Mouse (Mus musculus) spleen, embryonic (tissue): ENCODE measurements around the gene Ak8.

Experiments
- CTCF ChIA-PET: fragments of 350-600 bp; sonication (Branson Sonifier 250); formaldehyde crosslinking; loops from one replicate; lab custom pipeline; 2022; lab: Charles Lee

Ak8 gene

DNA sequence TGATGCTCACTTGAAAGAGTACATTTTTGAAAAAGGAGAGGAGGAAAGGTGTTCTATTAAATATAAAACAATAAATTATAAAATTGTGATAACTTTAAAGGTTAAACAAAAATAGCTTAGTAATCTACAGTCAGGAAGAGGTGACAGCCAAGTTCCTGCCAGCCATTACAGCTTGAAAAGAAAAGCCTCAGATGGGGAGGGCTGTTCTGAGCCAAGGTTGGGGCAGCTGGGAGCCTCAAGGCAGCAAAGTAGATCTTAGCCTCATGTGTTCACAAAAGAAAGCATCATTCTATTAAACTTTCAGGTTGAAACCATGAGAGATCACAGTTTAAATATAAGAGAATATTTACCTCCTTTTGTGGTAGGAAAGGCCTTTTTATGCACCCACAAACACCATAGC is 30.7 kb downstream of the Ak8 start:
- CTCF ChIA-PET, result interaction anchor here (0.7 kb wide), 1 partner anchor 17 kb away, joined by 10 read pairs; no protein-coding TSS in a partner anchor

DNA sequence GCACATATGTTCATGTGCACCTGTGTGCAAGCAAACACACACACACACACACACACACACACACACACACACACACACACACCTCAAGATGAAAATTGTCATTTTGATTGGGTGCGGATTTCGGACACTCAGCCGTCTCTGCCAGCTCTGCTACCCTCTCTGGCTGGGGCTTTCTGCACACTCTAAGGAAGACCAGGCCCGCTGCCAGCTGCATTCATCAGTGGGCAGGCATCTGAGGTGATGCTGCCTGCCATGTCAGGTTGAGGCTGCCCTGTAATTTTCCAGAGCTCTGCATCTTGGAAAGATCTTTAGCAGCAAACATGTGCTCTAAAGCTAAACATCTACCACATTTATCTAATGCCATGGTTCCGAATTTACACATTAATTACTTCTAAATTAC is 37.1 kb downstream of the Ak8 start:
- CTCF ChIA-PET, result no interaction called here

- CTCF ChIA-PET, result no interaction called here
These were observed 40.2 kb downstream of the Ak8 start for GRCm38 (mm10) chr2:28740159-28740558.

GRCm38 (mm10) chr2:28742701-28743100 is 42.7 kb downstream of the Ak8 start:
- CTCF ChIA-PET, result no interaction called here

- CTCF ChIA-PET, result no interaction called here
These were observed 46.8 kb downstream of the Ak8 start for GRCm38 (mm10) chr2:28746682-28747332.

DNA sequence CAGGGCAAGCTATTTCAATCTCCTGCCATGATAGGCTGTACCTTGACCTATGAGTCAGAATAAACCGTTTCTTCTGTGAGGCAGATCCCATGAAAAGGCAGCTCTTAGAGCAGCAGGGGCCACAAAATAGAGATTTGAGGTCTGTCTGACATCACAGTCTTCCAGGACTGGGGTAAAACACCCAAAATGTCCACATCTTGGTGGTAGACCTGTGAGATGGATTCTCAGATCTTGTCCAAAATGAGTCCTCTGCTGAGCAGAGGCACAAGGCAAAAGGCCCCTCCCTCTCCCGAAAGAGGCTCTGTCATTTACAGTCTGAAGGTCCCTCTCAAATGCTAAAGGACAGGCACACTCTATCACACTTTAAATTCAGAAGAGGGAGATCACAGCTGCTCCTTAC is 47.7 kb downstream of the Ak8 start:
- CTCF ChIA-PET, result no interaction called here

- CTCF ChIA-PET, result no interaction called here
These were observed 51.2 kb downstream of the Ak8 start for GRCm38 (mm10) chr2:28751186-28751585.

GRCm38 (mm10) chr2:28751658-28752057 is 51.7 kb downstream of the Ak8 start:
- CTCF ChIA-PET, result no interaction called here

GRCm38 (mm10) chr2:28752388-28752787 is 52.4 kb downstream of the Ak8 start:
- CTCF ChIA-PET, result no interaction called here

GRCm38 (mm10) chr2:28755451-28755850 is 55.5 kb downstream of the Ak8 start:
- CTCF ChIA-PET, result interaction anchor here (1.6 kb wide), 1 partner anchor 297 kb away, joined by 4 read pairs; no protein-coding TSS in a partner anchor

DNA sequence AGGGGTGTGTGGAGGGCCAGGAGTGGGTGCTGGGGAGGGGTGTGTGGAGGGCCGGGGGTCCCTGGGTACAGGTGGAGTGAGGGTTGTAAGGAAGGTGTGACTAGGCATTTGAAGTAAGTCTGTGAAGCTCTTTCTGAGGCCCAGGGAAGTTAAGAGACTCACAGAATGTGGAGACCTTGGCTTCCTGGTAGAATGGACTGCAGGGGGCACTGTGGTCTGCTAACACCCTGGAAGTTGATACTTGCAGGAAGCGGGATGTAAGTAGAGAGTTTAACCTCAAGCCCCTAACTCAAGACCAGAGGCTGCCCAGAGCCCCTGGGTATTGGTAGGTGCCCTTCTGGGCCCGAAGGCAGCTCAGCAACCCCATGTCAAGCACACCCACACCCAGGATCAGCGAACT is 56.2 kb downstream of the Ak8 start:
- CTCF ChIA-PET, result interaction anchor here (0.8 to 1.6 kb wide), 2 partner anchors 9 to 296 kb away, joined by 3 to 4 read pairs; no protein-coding TSS in a partner anchor

DNA sequence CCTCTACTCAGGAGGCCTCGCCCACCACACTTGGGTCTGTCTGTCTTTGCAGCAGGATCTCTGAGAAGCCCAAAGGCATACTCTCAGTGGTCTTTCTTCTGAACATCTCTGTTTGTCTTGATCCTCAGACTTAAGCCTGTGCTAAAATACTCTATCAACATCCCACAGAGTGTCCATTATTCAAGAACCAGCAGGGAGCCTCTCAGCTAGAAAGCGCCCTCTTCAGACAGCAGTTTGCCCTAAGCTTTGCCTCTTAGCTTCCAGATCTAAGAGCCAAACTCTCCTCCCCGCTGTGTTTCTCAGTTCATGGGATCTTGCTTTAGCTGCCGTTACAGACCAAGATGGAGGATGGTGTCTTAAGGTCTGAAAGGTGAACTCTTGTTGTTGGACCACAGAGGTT is 59.5 kb downstream of the Ak8 start:
- CTCF ChIA-PET, result no interaction called here

- CTCF ChIA-PET, result no interaction called here
These were observed 66.6 kb downstream of the Ak8 start for GRCm38 (mm10) chr2:28766590-28766989.

DNA sequence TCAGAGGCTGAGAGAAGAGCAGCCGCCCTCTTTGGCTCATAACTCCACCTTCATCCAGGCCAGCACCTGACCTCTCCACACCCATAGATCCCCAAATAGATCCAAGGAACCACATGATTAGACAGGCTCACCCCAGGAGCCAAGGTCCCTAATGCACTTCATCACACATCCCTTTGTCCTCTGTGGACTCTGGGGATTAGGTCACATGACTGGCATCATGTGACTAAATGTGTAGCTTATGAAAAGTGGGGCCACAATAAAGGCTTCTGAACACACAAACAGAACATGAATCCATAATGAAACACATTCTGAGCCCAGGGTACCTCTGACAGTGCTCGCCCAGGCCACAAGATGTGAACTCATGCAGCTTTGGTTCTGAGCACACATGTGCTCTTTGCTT is 67.1 kb downstream of the Ak8 start:
- CTCF ChIA-PET, result no interaction called here

DNA sequence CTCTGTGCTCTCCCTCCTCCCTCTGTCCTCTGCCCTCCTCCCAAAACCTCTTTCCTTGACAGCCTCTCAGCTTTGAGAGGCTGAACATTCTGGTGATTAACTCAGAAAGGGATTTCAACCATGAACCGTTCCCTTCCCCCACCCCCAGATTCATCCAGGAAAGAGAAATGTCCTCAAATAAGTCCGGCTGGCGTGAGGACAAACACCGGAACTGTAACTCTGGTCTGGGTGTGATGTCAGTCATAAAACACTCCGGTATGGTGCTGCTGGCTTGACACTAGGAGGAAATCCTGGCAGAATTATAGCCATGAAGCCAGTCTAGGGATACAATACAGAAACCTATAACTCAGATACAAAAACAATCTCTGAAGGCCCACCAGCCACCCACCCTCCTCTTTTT is 70.7 kb downstream of the Ak8 start:
- CTCF ChIA-PET, result no interaction called here

DNA sequence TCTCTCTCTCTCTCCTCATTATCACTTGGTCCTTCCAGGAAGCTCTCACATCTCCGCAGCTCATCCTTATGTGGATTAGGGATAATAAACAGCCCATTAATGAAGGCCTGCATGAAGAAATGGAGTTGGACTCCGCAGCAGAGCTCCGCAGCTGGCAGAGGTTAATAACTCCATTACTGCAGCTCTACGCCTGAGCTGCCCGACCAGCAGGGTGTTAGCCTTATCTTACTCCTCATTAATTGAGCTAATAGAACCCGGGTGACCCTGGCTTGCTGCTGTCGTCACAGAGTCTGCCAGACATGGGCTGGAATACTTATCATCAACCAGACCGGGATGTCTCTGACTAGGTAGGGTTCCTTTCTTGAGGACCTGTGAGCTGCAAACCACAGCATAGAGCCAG is 74.1 kb downstream of the Ak8 start:
- CTCF ChIA-PET, result interaction anchor here (0.7 kb wide), 1 partner anchor 46 kb away, joined by 4 read pairs; no protein-coding TSS in a partner anchor

DNA sequence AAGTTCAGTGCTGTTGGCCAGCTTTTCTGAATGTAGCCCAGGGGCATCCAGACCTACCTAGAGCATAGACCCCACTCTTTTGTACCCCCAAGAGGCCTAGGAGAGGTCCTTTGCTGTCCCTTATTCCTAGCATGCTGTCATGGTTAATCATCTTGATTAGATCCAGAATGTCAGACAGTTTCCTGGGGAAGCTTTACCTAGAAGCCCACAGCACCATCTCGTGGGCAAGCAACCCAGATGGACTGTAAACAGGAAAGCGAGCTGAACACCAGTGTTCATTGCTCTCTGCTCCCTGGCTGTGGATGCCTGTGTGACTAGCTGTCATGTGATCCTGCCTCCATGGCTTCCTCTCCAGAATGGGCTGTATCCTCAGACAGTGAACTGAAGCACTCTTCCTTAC is 76.8 kb downstream of the Ak8 start:
- CTCF ChIA-PET, result interaction anchor here (0.7 kb wide), 1 partner anchor 54 kb away, joined by 3 read pairs; no protein-coding TSS in a partner anchor

- CTCF ChIA-PET, result no interaction called here
These were observed 80.2 kb downstream of the Ak8 start for GRCm38 (mm10) chr2:28780001-28780782.

- CTCF ChIA-PET, result no interaction called here
These were observed 81.3 kb downstream of the Ak8 start for GRCm38 (mm10) chr2:28781310-28781709.

GRCm38 (mm10) chr2:28786355-28787066 is 86.5 kb downstream of the Ak8 start:
- CTCF ChIA-PET, result no interaction called here

GRCm38 (mm10) chr2:28787067-28787619 is 87.2 kb downstream of the Ak8 start:
- CTCF ChIA-PET, result no interaction called here
